Mouse (Mus musculus) adrenal gland, adult 8-10 months (tissue): Measurements from ENCODE around the gene Tnfrsf26. TPM values are rescaled to one million over a fixed set of nuclear protein-coding genes. Genes with fewer than 3 reads are reported as not detected.
A peak's percentile ranks its signal among the peaks of the same experiment; 100 is the strongest.

ENCODE experiments used
- DNase-seq: peaks from one replicate; pipeline ENCODE4 v3.0.0; 2022
- microRNA-seq, 2 experiments: library from miRNA; unstranded; fragments of <30 nt; microRNA quantifications; one replicate each; pipeline ENCODE4 v1.2.0; 2022
- total RNA-seq, 4 experiments: library from RNA; stranded (reverse); gene quantifications; 2 replicates each; pipeline ENCODE4 v1.2.4; 2022

Gene Tnfrsf26
- total RNA-seq, 4 experiments from 2014 or later: 0.77 to 1.5 (median 1.4) TPM

DNA sequence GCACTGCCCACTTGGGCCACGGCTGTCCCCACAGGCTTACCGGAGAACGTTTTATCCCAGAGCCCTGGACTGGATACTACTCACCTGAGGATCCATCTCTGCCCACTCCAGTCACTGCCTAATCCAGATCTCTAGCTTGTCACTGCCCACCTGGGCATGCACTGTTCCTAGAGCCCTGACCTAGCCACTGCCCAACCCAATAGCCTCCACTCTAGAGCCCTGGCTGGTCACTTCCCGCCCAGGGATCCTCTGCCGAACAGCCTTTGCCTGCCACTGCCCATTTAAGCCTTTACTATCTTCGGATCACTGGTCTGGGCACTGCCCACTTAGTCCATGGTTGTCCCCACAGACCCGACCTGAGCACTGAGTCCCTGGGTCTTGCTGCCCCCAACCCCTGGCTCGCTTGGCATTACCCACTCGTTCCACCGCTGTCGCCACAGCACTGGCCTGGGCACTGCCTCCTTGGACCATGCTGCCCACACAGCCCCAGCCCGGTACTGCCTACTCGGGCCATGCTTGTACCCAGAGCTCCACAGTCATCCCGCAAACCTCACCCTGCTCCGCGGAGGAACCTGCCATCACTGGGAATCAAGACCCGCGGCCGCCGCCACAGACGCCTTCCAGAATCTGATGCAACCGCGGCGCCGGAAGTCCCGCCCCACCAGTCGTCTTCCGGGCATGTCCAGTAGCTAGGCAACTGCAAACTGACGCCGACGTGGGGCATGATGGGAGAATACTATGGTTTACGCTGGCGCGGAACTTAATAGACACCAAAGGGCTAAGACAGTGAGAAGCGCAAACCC, 28.9 kb downstream of the Tnfrsf26 start, which contains the start of gene Cars:
TSS of gene Cars (minus strand) at position 663 of the 803 bp plus-strand sequence.
- peak; percentile 93 for DNase-seq

DNA sequence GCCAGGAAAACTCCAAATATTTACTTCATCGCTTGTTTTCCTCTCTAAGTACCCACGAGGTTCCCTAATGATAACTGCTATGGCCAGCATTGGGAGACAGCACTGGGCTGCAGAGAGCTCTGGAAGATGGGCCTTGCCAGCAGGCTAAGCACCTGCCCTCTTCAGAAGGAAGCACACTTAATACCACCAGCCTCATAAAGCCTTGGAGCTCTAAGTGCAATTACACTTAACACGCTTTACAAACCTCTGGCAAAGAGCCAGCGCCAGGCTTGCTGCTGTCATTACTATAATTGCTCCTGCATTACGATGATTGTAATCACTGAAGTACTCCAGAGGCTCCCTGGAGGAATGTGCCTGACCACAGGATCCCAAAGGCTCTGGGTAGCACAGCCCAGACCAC, 33.7 kb downstream of the Tnfrsf26 start:
- no peak for DNase-seq

DNA sequence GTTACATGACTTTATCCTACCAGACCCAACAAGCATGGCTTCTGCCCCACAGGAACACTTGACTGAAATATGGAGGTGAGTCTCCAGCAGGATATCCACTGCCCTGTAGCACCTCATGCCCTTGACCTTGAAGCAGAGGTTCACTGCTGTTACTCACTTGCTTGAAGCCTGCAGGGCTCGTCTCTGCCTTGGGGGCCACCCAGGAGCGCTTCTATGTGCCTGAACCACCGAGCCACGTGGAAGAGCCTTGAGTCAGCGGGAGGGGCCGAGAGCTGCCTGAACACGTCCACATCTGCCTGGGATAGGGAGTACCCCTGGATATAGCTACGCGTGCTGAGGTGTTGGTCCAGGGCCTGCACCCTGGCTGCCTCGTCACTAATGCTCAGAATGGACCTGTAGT, 36.3 kb downstream of the Tnfrsf26 start:
- no peak for DNase-seq

DNA sequence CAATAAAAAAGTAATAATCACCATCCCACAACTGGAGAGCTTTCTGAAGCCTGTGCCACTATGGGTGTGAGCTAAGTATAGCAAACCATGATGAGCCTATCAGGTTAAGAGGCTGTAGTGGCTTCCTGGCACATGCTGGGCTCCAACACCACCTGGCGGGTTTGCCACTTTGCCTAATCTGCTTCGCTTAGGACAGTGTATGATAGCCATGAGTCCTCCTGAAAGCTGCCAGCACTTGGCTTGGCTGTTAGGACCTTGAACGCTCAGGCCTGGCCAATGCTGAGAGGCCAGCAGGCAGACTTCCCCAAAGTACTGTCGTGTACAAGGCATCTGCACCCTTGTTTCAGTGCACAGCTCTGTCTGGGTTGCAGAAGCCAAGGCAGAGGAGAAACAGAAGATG, 40.5 kb downstream of the Tnfrsf26 start:
- DNase-seq: no peak

DNA sequence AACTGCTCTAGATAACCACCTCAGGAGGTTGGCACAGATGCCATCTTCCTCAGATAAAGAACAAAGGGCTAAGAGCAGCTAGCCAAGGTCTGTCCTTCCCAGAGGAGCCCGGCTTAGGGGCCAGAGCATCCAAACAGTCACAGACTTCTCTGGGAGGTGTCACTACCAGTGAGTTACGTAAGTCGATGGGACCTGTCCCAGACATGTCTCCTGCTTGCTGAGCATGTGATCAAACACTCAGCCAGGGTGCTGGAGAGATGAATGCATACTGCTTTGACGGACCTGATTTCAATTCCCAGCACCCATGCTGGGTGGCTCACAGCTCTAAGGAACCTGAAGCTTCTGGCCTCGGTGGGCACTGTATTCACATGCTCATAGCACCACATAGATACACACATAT, 40.9 kb downstream of the Tnfrsf26 start:
- no peak for DNase-seq

DNA sequence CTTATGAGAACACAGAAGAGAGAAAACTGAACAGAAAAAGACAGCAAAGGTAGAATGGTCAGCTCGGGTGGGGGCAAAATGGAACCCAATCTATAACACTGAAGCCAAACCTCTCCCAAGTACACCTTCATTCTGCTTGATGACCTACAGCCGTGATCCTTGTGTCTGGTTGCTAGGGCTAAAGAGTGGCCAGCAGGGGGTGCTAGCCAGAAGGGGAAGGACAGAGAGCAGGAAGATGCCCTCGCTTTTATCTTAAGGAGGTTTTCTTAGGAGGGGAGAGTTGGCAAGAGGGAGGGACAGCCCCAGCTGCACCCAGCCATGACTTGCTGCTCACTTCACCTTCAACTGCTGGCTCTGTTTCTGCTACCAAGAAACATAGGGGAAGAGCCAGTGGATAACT, 44.6 kb downstream of the Tnfrsf26 start:
- peak; percentile 59 for DNase-seq

DNA sequence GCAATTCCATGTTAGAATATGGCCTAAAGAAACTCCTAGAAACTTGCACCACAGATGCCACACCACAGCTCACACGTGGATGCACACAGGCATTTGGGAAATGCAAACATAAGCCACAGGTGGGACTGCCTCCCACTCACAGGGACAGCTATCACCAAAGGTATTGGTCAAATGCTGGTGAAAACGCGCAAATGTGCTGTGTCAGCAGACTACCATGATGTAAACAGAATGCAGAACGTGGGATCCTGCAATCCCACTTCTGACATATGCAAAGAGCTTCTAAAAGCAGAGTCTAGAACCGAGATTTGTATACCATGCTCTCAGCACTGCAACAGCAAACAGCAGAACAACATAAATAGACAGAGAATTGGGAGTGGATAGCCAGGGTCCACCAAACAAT, 45.5 kb downstream of the Tnfrsf26 start:
- no peak for DNase-seq

DNA sequence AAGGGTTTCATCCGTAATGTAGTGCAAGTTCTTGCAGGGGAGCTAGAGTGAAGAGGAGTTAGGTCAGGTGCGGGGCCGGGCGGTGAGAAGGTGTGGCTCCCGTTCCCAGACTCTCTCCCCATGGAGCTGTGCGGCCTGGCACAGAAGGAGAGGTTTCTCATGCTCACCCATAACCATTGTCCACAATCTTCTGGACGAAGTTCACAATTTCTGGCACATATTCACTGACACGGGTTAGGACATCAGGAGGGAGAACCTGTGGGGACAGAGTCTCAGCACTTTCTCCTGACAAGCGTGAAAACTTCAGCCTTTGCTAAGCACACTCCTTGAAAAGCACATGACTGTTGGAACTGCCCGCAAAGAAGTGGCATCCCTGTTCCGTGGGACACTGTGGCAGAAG, 52.8 kb downstream of the Tnfrsf26 start:
- DNase-seq: no peak

DNA sequence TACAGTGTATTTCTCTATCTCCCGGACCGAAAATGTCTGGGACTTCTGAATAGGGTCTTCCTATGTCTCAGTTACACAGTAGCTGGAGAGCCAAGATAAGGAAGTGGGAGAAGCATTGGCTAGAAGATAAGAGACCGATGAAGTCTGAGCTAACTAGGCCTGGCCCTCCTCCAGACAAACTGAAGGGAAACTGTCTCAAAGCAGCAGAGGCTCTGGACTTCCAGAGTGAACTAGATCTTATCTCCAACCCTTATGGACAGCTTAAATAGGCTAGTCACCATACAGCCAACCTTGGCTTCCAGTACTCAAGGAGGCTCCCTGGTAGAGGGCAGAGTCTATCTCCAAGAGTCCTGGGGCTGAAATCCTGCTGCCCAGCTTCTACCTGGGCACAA, 62.9 kb downstream of the Tnfrsf26 start:
- DNase-seq: no peak

DNA sequence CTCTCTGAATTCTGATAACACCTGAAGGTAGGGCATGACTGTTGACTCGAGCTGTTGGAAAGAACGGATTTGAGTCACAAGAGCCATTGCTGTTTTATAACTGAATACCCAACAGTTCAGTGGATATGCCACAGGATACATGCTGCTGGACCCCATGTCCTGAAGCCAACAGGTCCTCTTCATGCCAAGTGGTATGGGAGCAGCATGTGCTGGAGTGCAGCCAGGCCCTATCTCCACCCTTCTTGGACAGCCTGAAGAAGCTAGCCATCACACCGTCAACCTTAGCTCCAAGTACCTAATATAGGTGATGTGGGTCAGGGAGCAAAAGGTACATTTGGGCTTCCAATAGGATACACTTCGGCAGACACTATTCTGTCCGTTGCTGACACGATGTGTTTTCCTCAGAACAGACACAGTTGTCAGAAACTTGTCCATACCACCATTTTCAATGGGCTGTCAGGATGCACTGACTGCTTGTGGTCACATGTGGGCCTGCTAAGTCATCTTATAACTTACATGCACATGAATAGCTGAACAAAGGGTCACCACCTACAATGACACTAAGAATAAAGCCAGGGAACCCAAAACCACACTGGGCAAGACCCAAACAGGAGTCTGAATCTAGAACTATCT, 63.4 kb downstream of the Tnfrsf26 start:
- no peak for DNase-seq

DNA sequence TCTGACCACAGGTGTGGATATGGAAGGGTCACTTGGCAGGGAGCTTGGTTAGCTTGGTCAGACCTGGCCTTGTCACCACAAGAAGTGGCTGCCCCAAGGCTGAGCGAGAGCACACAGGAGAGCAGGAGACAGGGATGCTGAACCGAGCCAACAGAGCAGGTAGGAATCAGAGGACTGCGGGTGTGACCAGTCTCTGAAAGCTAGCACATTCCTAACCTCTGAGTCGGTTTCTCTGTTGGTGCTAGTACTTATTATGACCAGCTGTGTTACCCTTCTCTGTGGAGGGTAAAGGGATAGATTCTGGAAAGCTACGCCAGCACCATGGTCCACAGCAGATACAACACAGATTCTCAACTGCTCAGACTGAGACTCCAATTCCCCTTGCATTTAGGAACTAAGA, 64.7 kb downstream of the Tnfrsf26 start:
- DNase-seq: no peak

Small RNA genes within 50 kb of the gene (microRNA-seq; reads per million reads assigned to microRNA genes)
- 0 reads per million in 2 experiments for gene Mir7064

Other genes with a start within 250 kb of the Tnfrsf26 start
- gene Cdkn1c, start 167.7 kb downstream of the Tnfrsf26 start, total RNA-seq: 1,000 to 10,000 TPM in 1 of 4 experiments, 100 to 1,000 TPM in 3; 211 to 1,262 (median 590) TPM
- gene Slc22a18, start 155.0 kb downstream of the Tnfrsf26 start, total RNA-seq: 1 to 10 TPM; 2.7 to 5.5 (median 3.6) TPM
- gene Phlda2, start 125.6 kb downstream of the Tnfrsf26 start, total RNA-seq: 1 to 10 TPM in 2 of 4 experiments, under 1 TPM in 2; 0.49 to 5.2 (median 2.2) TPM
- gene Nap1l4, start 79.6 kb downstream of the Tnfrsf26 start, total RNA-seq: 100 to 1,000 TPM; 132 to 141 (median 135) TPM
- 10 to 100 TPM; 42.6 to 63.9 (median 48.2) TPM for gene Cars, start 28.6 kb downstream of the Tnfrsf26 start, total RNA-seq
- 1 to 10 TPM; 4.2 to 8.6 (median 5.5) TPM for gene Tnfrsf22, start 20.9 kb upstream of the Tnfrsf26 start, total RNA-seq
- gene Tnfrsf23, start 57.1 kb upstream of the Tnfrsf26 start, total RNA-seq: 1 to 10 TPM; 3.0 to 4.8 (median 3.4) TPM
- 10 to 100 TPM; 39.0 to 58.1 (median 45.3) TPM for gene Osbpl5, start 128.3 kb upstream of the Tnfrsf26 start, total RNA-seq
- 1 to 10 TPM in 2 of 4 experiments, under 1 TPM in 2; 0.28 to 2.1 (median 0.78) TPM for gene Mrgprg, start 138.3 kb upstream of the Tnfrsf26 start, total RNA-seq
- 1 to 10 TPM; 2.7 to 5.1 (median 3.9) TPM for gene Mrgpre, start 155.8 kb upstream of the Tnfrsf26 start, total RNA-seq
- gene Nadsyn1, start 194.1 kb upstream of the Tnfrsf26 start, total RNA-seq: 10 to 100 TPM in 3 of 4 experiments, 1 to 10 TPM in 1; 9.2 to 17.5 (median 14.6) TPM
- 1,000 to 10,000 TPM in 1 of 4 experiments, 100 to 1,000 TPM in 3; 583 to 1,249 (median 833) TPM for gene Dhcr7, start 194.4 kb upstream of the Tnfrsf26 start, total RNA-seq
- gene Gm498, start 238.1 kb upstream of the Tnfrsf26 start, total RNA-seq: not detected